Mouse (Mus musculus): ENCODE results near the gene Mtch2. TPM values are rescaled to one million over a fixed set of nuclear protein-coding genes. Genes with fewer than 3 reads are reported as not detected.
"Not testable (repeated sequence)": the region's sequence is repeated elsewhere in the genome, so short reads cannot be mapped to it uniquely, and the experiment has no call there.

Mtch2 gene
- 145 and 167 TPM in 2 replicates for total RNA-seq (2014; fragmentation: Nextera tagmentation)
- 159 and 166 TPM in 2 replicates for total RNA-seq (2017)

GRCm38 (mm10) chr2:90846955-90847680 is at the start of gene Mtch2:
Mtch2 (plus strand) TSS chr2:90847155.
- ATAC-seq (replicated peaks; ENCODE audit: low FRiP score, low TSS enrichment, poor library complexity, severe bottlenecking): peak; percentile 91

GRCm38 (mm10) chr2:90808241-90809126 is 38.5 kb upstream of the Mtch2 start:
- ATAC-seq (replicated peaks; ENCODE audit: low FRiP score, low TSS enrichment, poor library complexity, severe bottlenecking): no peak

- no peak for ATAC-seq (replicated peaks; ENCODE audit: low FRiP score, low TSS enrichment, poor library complexity, severe bottlenecking)
Measured at GRCm38 (mm10) chr2:90810751-90811150, 36.2 kb upstream of the Mtch2 start.

- ATAC-seq (replicated peaks; ENCODE audit: low FRiP score, low TSS enrichment, poor library complexity, severe bottlenecking): no peak
Measured at GRCm38 (mm10) chr2:90815266-90815665, 31.7 kb upstream of the Mtch2 start.

- no peak for ATAC-seq (replicated peaks; ENCODE audit: low FRiP score, low TSS enrichment, poor library complexity, severe bottlenecking)
Measured at GRCm38 (mm10) chr2:90816144-90816543, 30.8 kb upstream of the Mtch2 start.

- no peak for ATAC-seq (replicated peaks; ENCODE audit: low FRiP score, low TSS enrichment, poor library complexity, severe bottlenecking)
Measured at GRCm38 (mm10) chr2:90818710-90819109, 28.2 kb upstream of the Mtch2 start.

DNA sequence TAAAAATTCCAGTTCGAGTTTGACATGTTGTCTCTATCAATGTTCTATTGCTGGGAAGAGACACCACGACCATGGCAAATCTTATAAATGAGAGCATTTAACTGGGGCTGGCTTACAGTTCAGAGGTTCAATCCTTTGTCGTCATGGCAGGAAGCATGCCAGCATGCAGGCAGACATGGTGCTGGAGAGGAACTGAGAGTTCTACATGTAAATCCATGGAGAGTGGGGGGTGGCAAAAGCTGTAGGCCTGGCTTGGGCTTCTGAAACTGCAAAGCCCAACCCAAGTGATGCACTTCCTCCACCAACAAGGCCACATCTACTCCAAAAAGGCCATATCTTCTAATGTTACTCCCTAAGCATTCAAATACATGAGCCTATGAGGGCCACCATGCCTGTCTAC is 26.1 kb upstream of the Mtch2 start:
- ATAC-seq (replicated peaks; ENCODE audit: low FRiP score, low TSS enrichment, poor library complexity, severe bottlenecking): no peak

- ATAC-seq (replicated peaks; ENCODE audit: low FRiP score, low TSS enrichment, poor library complexity, severe bottlenecking): no peak
Measured at GRCm38 (mm10) chr2:90822978-90823377, 24.0 kb upstream of the Mtch2 start.

DNA sequence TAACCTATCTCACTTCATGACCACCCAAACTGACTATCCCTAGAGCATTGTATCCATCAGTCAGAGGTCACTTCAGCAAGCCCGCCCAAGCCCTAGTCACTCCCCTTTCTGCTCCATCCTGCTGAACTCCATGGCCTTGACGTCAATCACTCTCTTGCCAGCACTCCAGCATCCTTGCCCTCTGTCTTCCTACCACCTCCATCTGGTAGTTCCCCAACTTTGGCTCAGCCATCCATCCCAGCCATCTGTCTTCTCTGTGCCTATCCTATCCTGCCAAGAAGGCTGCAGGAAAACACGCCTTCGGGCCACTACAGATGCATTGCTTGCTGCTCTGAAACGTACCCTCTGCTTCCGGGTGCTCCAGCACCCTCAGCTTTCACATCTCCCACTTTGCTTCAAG is 23.2 kb upstream of the Mtch2 start:
- ATAC-seq (replicated peaks; ENCODE audit: low FRiP score, low TSS enrichment, poor library complexity, severe bottlenecking): no peak

DNA sequence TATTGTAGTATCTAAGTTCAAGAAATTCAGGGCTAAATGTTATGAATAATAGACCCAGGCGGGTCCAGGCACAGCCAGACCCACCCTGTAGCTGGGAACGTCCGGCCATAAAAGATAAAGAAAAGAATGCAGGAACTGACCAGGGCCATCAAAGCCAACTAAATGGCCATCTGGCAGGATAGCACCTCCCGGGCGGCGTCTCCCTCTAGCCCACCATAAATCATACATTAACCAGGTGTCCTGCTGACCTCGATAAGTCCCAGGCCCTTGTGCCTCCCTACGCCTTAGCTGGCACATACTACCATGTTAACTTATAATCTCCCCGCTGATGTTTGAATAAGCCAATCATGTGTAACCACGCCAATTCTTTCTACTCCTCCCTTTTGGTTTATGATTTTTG is 22.4 kb upstream of the Mtch2 start:
- ATAC-seq (replicated peaks; ENCODE audit: low FRiP score, low TSS enrichment, poor library complexity, severe bottlenecking): not testable (repeated sequence)

DNA sequence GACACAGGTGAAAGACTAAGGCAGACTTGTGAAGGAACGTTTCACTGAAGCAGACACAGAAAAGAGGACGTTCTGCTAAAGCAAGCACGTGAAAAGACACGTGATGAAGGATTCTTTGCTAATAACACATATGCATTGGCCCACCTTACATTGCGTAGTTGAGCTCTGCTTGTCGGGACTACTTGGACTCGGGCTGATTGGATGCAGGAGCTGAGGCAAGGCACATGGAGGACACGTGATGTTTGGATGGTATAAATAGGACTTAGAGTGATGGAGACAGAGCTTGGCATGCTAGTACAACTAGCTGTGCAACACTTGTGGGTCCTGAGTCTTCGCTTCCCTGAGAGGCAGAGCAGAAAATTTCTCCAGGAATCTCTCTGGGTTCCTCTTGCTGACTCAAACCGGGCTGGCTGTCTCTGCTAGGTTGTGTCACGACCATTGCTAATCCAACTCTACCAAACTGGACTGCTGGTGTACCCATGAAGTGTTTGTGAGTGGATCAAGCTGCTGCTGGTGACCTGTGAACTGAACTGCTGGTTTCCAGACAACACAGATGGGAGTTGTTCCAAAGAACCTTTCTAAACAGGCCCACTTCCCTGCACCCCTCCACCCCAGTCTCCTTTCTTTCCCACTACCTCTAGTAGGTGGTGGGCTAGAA is 21.3 kb upstream of the Mtch2 start:
- ATAC-seq (replicated peaks; ENCODE audit: low FRiP score, low TSS enrichment, poor library complexity, severe bottlenecking): no peak

DNA sequence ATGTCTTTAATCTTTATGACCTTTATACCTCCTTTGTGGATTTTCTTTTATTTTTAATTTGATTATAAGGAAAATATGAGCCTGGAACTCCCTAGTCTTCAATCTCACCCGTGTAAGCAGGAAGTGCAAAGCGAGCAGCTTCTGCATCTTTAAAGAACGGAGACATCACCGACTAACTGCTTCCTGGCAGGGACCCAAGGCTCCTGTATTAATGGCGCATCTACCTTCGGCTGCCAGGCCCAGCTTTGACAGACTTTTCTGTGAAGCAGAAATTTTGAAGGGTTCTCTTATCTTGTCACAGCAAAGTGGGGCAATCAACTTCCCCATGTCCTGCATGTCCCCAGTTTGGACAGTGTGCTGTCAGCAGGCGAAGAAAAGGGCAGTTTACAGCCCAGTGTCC is 18.2 kb upstream of the Mtch2 start:
- ATAC-seq (replicated peaks; ENCODE audit: low FRiP score, low TSS enrichment, poor library complexity, severe bottlenecking): no peak

GRCm38 (mm10) chr2:90833502-90833901 is 13.5 kb upstream of the Mtch2 start:
- ATAC-seq (replicated peaks; ENCODE audit: low FRiP score, low TSS enrichment, poor library complexity, severe bottlenecking): no peak

- no peak for ATAC-seq (replicated peaks; ENCODE audit: low FRiP score, low TSS enrichment, poor library complexity, severe bottlenecking)
Measured at GRCm38 (mm10) chr2:90838621-90839020, 8.3 kb upstream of the Mtch2 start.

GRCm38 (mm10) chr2:90843666-90844065 is 3.3 kb upstream of the Mtch2 start:
- ATAC-seq (replicated peaks; ENCODE audit: low FRiP score, low TSS enrichment, poor library complexity, severe bottlenecking): no peak

DNA sequence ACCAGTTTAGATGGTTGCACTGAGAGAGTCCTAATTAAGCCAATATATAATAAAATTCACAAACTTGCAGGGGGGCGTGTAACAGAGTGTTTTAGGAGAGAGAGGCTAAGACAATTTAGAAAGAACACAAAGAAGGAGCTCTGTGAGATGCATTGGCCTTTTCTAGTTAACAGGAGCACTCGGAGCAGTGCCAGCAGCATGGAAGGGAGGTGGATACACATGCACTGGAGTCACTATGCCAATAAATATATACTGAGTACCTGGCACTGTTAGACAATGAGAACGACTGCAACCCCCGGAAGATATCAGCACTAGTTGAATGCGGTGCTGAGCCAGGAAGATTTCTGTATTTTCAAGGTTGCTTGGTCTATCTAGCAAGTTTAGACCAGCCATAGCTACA is 2.7 kb upstream of the Mtch2 start:
- no peak for ATAC-seq (replicated peaks; ENCODE audit: low FRiP score, low TSS enrichment, poor library complexity, severe bottlenecking)

DNA sequence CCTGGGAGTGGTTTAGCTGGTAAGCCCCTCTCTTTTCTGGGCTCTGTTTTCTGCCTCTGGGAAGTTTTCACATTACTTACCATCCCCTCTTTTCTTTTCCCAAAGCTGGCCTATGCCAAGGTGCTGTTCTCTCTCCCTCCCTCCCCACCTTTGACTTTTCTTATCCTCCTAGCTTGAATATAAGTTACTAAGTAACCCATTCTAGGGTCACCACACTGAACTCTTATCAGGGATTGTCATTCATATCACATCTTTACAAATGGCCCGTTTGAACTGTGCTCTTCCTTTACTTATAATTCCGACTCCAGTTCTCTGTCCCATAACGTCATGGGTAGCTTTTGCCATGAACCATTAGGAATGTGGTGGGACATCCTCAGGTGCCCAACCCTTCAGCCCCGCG is 1.7 kb upstream of the Mtch2 start:
- ATAC-seq (replicated peaks; ENCODE audit: low FRiP score, low TSS enrichment, poor library complexity, severe bottlenecking): no peak

DNA sequence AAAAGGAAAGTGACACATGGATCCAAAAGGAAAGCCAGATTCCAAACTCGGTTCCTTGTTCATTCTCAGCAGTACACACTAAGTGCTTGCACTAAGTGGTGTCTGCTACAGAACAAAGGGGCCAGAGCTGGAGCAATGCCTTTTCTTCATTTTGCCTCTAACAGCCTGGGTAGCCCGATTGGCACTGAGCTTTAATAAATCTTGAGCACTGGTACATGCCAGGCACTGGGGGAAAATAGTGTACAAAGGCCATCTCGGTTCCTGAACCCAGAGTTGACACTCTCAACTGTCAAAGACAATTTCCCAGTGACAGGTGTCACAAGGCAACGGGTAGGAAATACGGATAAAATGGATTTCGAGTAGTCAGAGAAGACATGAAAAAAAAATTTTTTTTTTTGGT is 784 bp upstream of the Mtch2 start:
- ATAC-seq (replicated peaks; ENCODE audit: low FRiP score, low TSS enrichment, poor library complexity, severe bottlenecking): no peak

DNA sequence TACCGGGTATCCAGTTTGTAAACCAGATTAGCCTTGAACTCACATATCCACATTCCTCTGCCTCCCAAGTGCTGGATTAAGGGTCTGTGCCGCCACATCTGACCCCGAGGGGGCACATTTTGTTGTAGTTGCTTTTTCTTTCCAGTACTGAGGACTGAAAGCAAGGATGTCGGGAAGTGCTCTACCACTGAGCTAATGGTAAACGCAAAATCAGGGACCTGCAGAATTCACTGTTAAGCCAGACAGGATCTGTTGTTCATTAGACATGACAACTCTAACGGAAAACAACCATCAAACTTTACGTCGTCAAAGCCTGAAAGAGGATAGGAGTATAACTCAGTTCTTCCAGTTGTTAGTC is 379 bp upstream of the Mtch2 start:
- no peak for ATAC-seq (replicated peaks; ENCODE audit: low FRiP score, low TSS enrichment, poor library complexity, severe bottlenecking)

DNA sequence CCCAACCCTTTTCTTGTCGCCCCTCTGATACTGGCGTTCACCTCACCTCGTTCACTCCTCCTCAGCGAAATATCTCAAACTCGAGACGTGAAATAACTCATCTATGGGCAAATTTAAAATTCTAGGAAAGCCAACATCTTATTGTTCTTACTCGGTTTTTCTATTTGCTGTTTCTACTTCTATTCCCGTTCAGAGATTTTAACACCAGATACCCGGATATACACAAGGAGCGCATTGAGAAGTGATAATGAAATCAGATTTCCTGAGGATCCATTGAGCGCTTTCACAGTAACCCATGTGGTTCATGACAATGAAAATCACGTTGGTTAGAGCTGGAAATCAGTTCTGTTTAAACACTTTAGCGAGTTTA is 711 bp downstream of the Mtch2 start:
- ATAC-seq (replicated peaks; ENCODE audit: low FRiP score, low TSS enrichment, poor library complexity, severe bottlenecking): no peak

All from megakaryocyte-erythroid progenitor cell, adult 5-6 weeks (primary cell).